Mouse (Mus musculus) embryonic fibroblast, embryonic 13.5 days (primary cell): ENCODE data around the gene Tmem185b.

Experiments used
- CTCF ChIP-seq: IDR thresholded peaks from 2 replicates; pipeline ENCODE4 v1.5.1; 2011; ENCODE audit warnings: mild to moderate bottlenecking, control low read depth, low read length, moderate library complexity, borderline replicate concordance; ENCODE audit not compliant: insufficient read depth
- POLR2A ChIP-seq: IDR thresholded peaks from 2 replicates; pipeline ENCODE4 v1.6.1; 2011; ENCODE audit warnings: low read depth, mild to moderate bottlenecking, control low read depth, low read length, moderate library complexity

DNA sequence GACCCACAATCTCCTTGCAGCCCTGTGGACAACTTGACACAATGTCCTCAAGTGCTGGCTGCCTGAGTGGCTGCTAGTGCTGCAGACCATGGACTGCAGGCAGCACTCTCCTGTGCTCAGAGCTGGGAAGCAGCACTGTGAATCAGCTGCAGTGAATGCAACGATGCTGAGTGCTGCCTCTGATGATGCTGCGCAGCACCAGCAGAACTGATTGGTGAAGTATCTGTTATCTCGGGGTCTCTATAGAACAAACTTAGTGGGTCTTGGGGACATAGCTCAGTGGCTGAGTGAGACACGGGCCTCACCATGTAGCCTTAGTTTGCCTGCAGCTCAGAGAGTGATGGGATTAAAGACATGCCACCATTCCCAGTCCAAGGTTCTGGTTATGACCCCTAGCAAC lies 19.7 kb downstream of the Tmem185b start:
- TF ChIP-seq CTCF, result no peak
- TF ChIP-seq POLR2A, result no peak
